Mouse (Mus musculus) forebrain, embryonic 14.5 days (tissue): ENCODE results near the gene Rnf43. TPM values are rescaled to one million over a fixed set of nuclear protein-coding genes. Genes with fewer than 3 reads are reported as not detected.
A peak's percentile ranks its signal among the peaks of the same experiment; 100 is the strongest.

Experiments
- ATAC-seq: fragments of 200-750 bp; cut with Nextera tagmentation; 2 replicates; pipeline ENCODE4 v1.8.0; 2017; ENCODE audit warnings: mild to moderate bottlenecking, moderate library complexity
- DNase-seq: peaks from one replicate; pipeline ENCODE4 v3.0.0-alpha.2; 2015; ENCODE audit warnings: low spot score
- H3K27ac ChIP-seq: fragments of 300-500 bp; sonication (generic); 2 replicates; pipeline ENCODE4 v1.5.1; 2014; ENCODE audit warnings: low read depth, mild to moderate bottlenecking, control low read depth, low read length, moderate library complexity
- H3K27me3 ChIP-seq: fragments of 300-500 bp; sonication (generic); replicated peaks from 2 replicates; pipeline ENCODE4 v1.6.1; 2014; ENCODE audit warnings: low read length, control low read depth, mixed read lengths; ENCODE audit not compliant: control insufficient read depth, insufficient read depth
- H3K36me3 ChIP-seq: fragments of 300-500 bp; sonication (generic); 2 replicates; pipeline ENCODE4 v1.6.1; 2014; ENCODE audit warnings: low read length, control low read depth; ENCODE audit not compliant: control insufficient read depth, insufficient read depth
- H3K4me1 ChIP-seq: fragments of 300-500 bp; sonication (generic); 2 replicates; pipeline ENCODE4 v1.6.1; 2014; ENCODE audit warnings: antibody characterized with exemption, low read length, control low read depth; ENCODE audit not compliant: control insufficient read depth, insufficient read depth
- H3K4me2 ChIP-seq: fragments of 300-500 bp; sonication (generic); 2 replicates; pipeline ENCODE4 v1.6.1; 2014; ENCODE audit warnings: mild to moderate bottlenecking, control low read depth, low read length
- H3K4me3 ChIP-seq: fragments of 300-500 bp; sonication (generic); 2 replicates; pipeline ENCODE4 v1.5.1; 2014; ENCODE audit warnings: low read depth, low read length, control low read depth
- H3K9ac ChIP-seq: fragments of 300-500 bp; sonication (generic); 2 replicates; pipeline ENCODE4 v1.6.1; 2014; ENCODE audit warnings: mild to moderate bottlenecking, low read length, control low read depth, moderate library complexity
- H3K9me3 ChIP-seq: fragments of 300-500 bp; sonication (generic); replicated peaks from 2 replicates; pipeline ENCODE4 v1.6.1; 2016; ENCODE audit warnings: low read length, control low read depth, mixed read lengths; ENCODE audit not compliant: control insufficient read depth
- WGBS: fragments of 180-500 bp; shearing (Covaris S2); extraction: QIAGEN DNeasy Blood & Tissue Kit; methylation state at CpG from one replicate; pipeline ENCODE4 v1.1.7; 2014; 5-methylcytosine and 5-hydroxymethylcytosine counted together
- polyA plus RNA-seq: library from polyadenylated mRNA; unstranded; fragments of >200 nt; fragmentation: Nextera tagmentation; extraction: Ambion mirVana; gene quantifications from 2 replicates; pipeline ENCODE4 v1.2.1, GENCODE M21; 2014

Rnf43 gene
- polyA plus RNA-seq, 1 experiment from 2014 or later = 0.63 TPM

DNA sequence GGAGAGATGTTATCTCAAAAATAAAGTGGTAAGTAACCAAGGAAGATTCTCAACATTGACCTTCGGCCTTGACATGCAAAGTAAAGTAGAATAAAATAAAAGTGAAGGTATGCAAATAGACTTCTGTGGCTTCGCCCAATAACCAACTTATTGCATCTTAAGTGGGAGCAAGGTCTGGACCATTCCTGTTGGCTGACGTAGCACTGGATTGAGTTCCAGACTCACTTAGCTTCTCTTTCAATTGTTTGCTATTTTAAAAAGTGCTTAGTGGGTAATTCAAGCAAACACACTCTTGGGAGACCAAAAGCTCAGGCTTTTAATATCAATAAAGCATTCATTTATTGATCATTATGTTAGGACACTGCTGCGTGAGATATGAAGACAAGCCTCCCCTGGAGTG, 35.6 kb downstream of the Rnf43 start:
- no peaks in the 10 kb centered on the region for H3K4me1 ChIP-seq
- no peak overlapping the region for H3K9ac ChIP-seq
- no peak overlapping the region for H3K4me3 ChIP-seq
- 84% methylated on average over 4 of the region's 4 CpGs for WGBS
- ATAC-seq (no peak), DNase-seq (no peak)
- H3K27ac ChIP-seq = no peak overlapping the region
- no peaks in the 10 kb centered on the region for H3K9me3 ChIP-seq
- H3K4me2 ChIP-seq = no peak overlapping the region
- H3K27me3 ChIP-seq = no peaks in the 10 kb centered on the region
- no peaks in the 10 kb centered on the region for H3K36me3 ChIP-seq

GRCm38 (mm10) chr11:87701108-87701507, 38.6 kb downstream of the Rnf43 start:
- Histone ChIP-seq H3K4me2 (no peak overlapping the region), H3K27me3 (no peaks in the 10 kb centered on the region), H3K27ac (no peak overlapping the region), H3K36me3 (no peaks in the 10 kb centered on the region), H3K4me3 (no peak overlapping the region), H3K9me3 (no peaks in the 10 kb centered on the region), H3K9ac (no peak overlapping the region), H3K4me1 (no peaks in the 10 kb centered on the region)
- ATAC-seq (no peak), DNase-seq (no peak)
- WGBS = 83% methylated on average over 6 of the region's 6 CpGs

GRCm38 (mm10) chr11:87701877-87702620, 39.5 kb downstream of the Rnf43 start:
- no peaks in the 10 kb centered on the region for H3K36me3 ChIP-seq
- no peak overlapping the region for H3K27ac ChIP-seq
- DNase-seq = no peak
- H3K4me3 ChIP-seq = no peak overlapping the region
- H3K9me3 ChIP-seq = no peaks in the 10 kb centered on the region
- no peaks in the 10 kb centered on the region for H3K27me3 ChIP-seq
- no peak overlapping the region for H3K4me2 ChIP-seq
- 84% methylated on average over 14 of the region's 14 CpGs for WGBS
- H3K9ac ChIP-seq = no peak overlapping the region
- no peaks in the 10 kb centered on the region for H3K4me1 ChIP-seq
- ATAC-seq = no peak

DNA sequence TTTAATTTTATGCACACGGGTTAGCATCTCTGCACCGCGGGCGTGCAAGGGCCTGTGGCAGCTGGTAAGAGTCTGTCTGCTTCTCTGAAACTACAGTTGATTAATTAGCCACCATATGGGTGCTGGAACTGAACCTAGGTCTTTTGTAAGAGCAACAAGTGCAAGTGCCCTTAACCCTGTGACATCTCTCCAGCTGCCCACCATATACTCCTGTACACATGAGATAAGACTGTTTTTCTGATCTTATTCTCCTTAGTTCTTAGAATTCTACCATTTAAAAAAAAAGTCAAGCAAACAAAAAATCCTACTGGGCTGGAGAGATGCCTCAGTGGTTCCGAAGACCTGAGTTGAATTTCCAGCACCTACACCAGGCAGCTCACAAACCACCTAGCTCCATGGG, 41.1 kb downstream of the Rnf43 start:
- Histone ChIP-seq H3K4me3 (no peak overlapping the region), H3K36me3 (no peaks in the 10 kb centered on the region), H3K9me3 (no peaks in the 10 kb centered on the region), H3K9ac (no peak overlapping the region), H3K4me2 (no peak overlapping the region), H3K4me1 (no peaks in the 10 kb centered on the region), H3K27ac (no peak overlapping the region), H3K27me3 (no peaks in the 10 kb centered on the region)
- 86% methylated on average over 5 of the region's 5 CpGs for WGBS
- ATAC-seq (no peak), DNase-seq (no peak)

- ATAC-seq (no peak), DNase-seq (no peak)
- Histone ChIP-seq H3K36me3 (no peaks in the 10 kb centered on the region), H3K9me3 (no peaks in the 10 kb centered on the region), H3K9ac (no peak overlapping the region), H3K4me3 (no peak overlapping the region), H3K4me1 (no peaks in the 10 kb centered on the region), H3K27me3 (no peaks in the 10 kb centered on the region), H3K4me2 (no peak overlapping the region), H3K27ac (no peak overlapping the region)
- WGBS = 89% methylated on average over 9 of the region's 9 CpGs
Observed at GRCm38 (mm10) chr11:87704289-87704688, 41.8 kb downstream of the Rnf43 start.

DNA sequence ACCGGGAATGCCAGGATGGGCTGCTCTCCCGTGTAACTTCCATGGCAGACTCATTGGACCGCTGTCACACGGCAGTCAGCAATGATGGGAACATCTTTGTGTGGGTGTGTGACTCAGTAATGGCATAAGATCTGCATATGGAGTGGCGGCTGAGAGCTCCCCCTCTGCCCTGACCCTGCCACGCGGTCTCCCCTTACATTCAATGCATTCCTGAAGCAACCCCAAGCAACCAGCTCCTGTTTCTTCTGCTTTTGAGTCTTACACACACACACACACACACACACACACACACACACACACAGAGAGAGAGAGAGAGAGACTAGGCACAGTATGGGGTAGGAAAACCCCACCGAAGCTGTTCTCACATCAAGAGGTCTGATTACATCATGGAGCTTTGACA, 45.0 kb downstream of the Rnf43 start:
- Histone ChIP-seq H3K4me1 (peaks cover 4% of the 10 kb centered on the region; the same call in 1 of the 2 replicates), H3K4me3 (no peak overlapping the region), H3K27me3 (no peaks in the 10 kb centered on the region; the same call in 1 of the 2 replicates), H3K9me3 (no peaks in the 10 kb centered on the region), H3K9ac (no peak overlapping the region), H3K4me2 (no peak overlapping the region), H3K27ac (no peak overlapping the region), H3K36me3 (no peaks in the 10 kb centered on the region)
- ATAC-seq = no peak
- no peak for DNase-seq
- WGBS = 45% methylated on average over 8 of the region's 8 CpGs

DNA sequence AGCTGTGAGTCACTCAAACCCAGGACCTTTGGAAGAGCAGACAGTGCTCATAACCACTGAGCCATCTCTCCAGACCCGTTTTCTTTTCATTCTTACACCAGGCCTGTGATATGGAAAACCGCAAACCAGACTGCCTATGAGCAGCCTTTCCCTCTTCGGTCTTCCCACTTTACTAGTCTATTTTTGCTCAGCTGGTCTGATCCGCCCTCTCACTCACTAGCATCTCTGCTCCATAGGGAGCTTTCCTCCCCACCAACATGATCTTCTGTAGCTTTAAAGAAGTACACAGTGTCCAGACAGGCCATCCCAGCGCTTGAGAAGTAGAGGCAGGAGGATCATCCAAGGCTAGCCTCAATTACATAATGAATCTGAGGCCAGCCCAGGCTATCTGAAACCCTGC, 46.5 kb downstream of the Rnf43 start:
- WGBS = 83% methylated on average over 5 of the region's 5 CpGs
- no peaks in the 10 kb centered on the region for H3K36me3 ChIP-seq
- no peak overlapping the region for H3K9ac ChIP-seq
- H3K4me3 ChIP-seq = no peak overlapping the region
- no peak overlapping the region for H3K4me2 ChIP-seq
- H3K27ac ChIP-seq = no peak overlapping the region
- ATAC-seq (no peak), DNase-seq (no peak)
- peaks cover 4% of the 10 kb centered on the region; the same call in 1 of the 2 replicates for H3K4me1 ChIP-seq
- H3K27me3 ChIP-seq = no peaks in the 10 kb centered on the region; the same call in 1 of the 2 replicates
- no peaks in the 10 kb centered on the region for H3K9me3 ChIP-seq

DNA sequence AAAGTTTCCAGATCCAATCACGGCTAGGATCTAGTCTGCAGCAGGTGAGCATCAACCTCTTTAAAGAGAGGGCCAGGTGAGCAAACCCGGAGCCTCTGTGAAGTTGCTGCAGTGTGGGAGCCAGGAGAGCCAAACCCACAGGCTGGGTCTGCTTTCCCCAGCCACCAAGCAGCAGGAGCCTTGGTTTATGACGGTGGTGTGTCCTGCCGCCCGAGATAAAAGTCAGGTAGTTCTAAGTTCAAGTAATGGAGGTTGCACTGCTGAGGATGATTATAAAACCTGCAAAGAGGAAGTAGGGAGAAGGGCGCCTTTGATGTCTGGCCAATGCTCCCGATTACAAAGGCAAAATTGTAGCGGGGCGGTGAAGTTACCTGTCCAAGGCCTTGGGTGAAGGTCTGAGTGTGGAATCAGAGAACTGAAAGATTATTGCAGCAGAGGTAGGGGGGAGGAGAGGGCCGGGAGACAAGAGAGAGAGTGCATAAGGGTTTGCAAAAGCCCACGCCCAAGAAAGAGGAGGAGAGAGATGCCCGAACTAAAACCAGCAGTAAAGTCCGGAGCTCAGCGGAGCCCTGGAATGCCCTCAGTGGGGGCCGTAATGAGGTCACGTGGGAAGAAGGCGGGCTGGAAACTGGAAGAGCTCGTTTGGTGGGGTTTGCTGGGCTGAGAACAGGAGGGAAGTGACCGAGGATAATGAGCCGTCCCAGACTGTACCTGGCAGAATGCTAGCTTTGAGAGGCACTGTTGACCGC, 47.2 kb downstream of the Rnf43 start:
- Histone ChIP-seq H3K27ac (no peak overlapping the region), H3K9ac (peak overlapping the region; percentile 9; the same call in 1 of the 2 replicates), H3K4me3 (no peak overlapping the region; the same call in 1 of the 2 replicates), H3K4me1 (peaks cover 4% of the 10 kb centered on the region; the same call in 1 of the 2 replicates), H3K36me3 (no peaks in the 10 kb centered on the region), H3K27me3 (no peaks in the 10 kb centered on the region; the same call in 1 of the 2 replicates), H3K9me3 (no peaks in the 10 kb centered on the region), H3K4me2 (peak overlapping the region; percentile 42)
- ATAC-seq (no peak), DNase-seq (peak; percentile 42)
- WGBS = 11% methylated on average over 21 of the region's 21 CpGs

- Histone ChIP-seq H3K9me3 (no peaks in the 10 kb centered on the region), H3K27me3 (no peaks in the 10 kb centered on the region; the same call in 1 of the 2 replicates), H3K36me3 (no peaks in the 10 kb centered on the region), H3K9ac (peak overlapping the region; percentile 9; the same call in 1 of the 2 replicates), H3K4me2 (peak overlapping the region; percentile 42), H3K4me1 (peaks cover 4% of the 10 kb centered on the region; the same call in 1 of the 2 replicates), H3K27ac (no peak overlapping the region), H3K4me3 (no peak overlapping the region; the same call in 1 of the 2 replicates)
- DNase-seq (no peak), ATAC-seq (no peak)
- 47% methylated on average over 7 of the region's 7 CpGs for WGBS
Observed at GRCm38 (mm10) chr11:87710262-87710615, 47.7 kb downstream of the Rnf43 start.
